Mouse (Mus musculus) lung, postnatal 0 days (tissue): ENCODE measurements at regions not wholly inside any gene's neighbourhood (a gene's known extent, or its start where the extent isn't known, plus 50 kb on each side); places are given as distances from the start of the nearest gene placed in this dataset.

Experiments
- ATAC-seq: fragments of 200-750 bp; cut with Nextera tagmentation; 2 replicates; pipeline ENCODE4 v1.8.0; 2017; ENCODE audit warnings: moderate library complexity
- DNase-seq: peaks from one replicate; pipeline ENCODE4 v3.0.0-alpha.2; 2016; ENCODE audit warnings: low spot score
- H3K27ac ChIP-seq: fragments of 300-500 bp; sonication (generic); 2 replicates; pipeline ENCODE4 v1.5.1; 2014; ENCODE audit warnings: antibody characterized with exemption, mild to moderate bottlenecking, low read length, mixed read lengths
- H3K27me3 ChIP-seq: fragments of 300-500 bp; sonication (generic); replicated peaks from 2 replicates; pipeline ENCODE4 v1.6.1; 2014; ENCODE audit warnings: low read length, mixed read lengths; ENCODE audit not compliant: insufficient read depth
- H3K36me3 ChIP-seq: fragments of 300-500 bp; sonication (generic); 2 replicates; pipeline ENCODE4 v1.6.1; 2014; ENCODE audit warnings: low read length, mixed read lengths; ENCODE audit not compliant: insufficient read depth
- H3K4me1 ChIP-seq: fragments of 300-500 bp; sonication (generic); 2 replicates; pipeline ENCODE4 v1.6.1; 2014; ENCODE audit warnings: antibody characterized with exemption, low read depth, low read length, mixed read lengths; ENCODE audit not compliant: insufficient read depth
- H3K4me2 ChIP-seq: fragments of 300-500 bp; sonication (generic); replicated peaks from 2 replicates; pipeline ENCODE4 v1.6.1; 2014; ENCODE audit warnings: low read depth, mild to moderate bottlenecking, low read length, moderate library complexity, mixed read lengths
- H3K4me3 ChIP-seq: fragments of 300-500 bp; sonication (generic); 2 replicates; pipeline ENCODE4 v1.5.1; 2014; ENCODE audit warnings: low read depth, low read length
- H3K9ac ChIP-seq: fragments of 300-500 bp; sonication (generic); replicated peaks from 2 replicates; pipeline ENCODE4 v1.6.1; 2014; ENCODE audit warnings: low read depth, mild to moderate bottlenecking
- H3K9me3 ChIP-seq: fragments of 300-500 bp; sonication (generic); 2 replicates; pipeline ENCODE4 v1.6.1; 2016; ENCODE audit warnings: low read length, mixed read lengths
- CTCF ChIP-seq: IDR thresholded peaks from 2 replicates; pipeline ENCODE4 v1.5.1; 2016; ENCODE audit warnings: antibody characterized with exemption, mild to moderate bottlenecking
- EP300 ChIP-seq: IDR thresholded peaks from 2 replicates; pipeline ENCODE4 v1.6.1; 2016; ENCODE audit warnings: antibody characterized with exemption, mild to moderate bottlenecking, control low read depth
- WGBS: fragments of 180-500 bp; shearing (Covaris S2); extraction: QIAGEN DNeasy Blood & Tissue Kit; methylation state at CpG from one replicate; pipeline ENCODE4 v1.1.7; 2014; 5-methylcytosine and 5-hydroxymethylcytosine counted together

DNA sequence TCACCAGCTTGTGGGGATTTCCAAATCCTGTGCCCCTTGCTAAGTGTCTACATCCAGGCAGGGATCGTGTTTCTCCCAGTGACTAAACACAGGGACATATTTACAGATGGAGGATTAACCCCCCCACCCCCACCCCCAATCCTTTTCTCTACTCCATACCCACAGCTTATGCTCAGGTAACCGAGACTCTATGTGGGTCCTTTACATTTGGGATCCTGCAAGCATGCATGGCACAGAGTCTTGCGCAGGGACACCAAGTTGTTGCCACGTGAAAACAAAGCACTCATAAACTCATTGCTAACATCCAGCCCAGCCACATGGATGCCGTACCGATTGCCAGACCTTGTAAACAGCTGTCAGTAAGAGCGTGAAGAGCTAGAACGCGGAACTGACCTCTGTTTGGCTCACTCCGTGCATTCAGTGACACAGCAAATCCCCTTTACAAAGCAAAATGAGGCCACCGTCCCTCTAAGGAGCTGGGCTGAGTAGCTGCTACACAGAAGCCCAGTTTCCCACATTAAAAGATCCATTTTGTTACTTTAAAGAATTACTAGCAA is 1204.9 kb upstream of the A1bg start:
- ATAC-seq: peak; percentile 49
- no peaks in the 10 kb centered on the region for H3K36me3 ChIP-seq
- no peaks in the 10 kb centered on the region for H3K9me3 ChIP-seq
- no peak overlapping the region for H3K27ac ChIP-seq
- no peaks in the 10 kb centered on the region for H3K27me3 ChIP-seq
- peak; percentile 49 for DNase-seq
- H3K4me1 ChIP-seq: no peaks in the 10 kb centered on the region
- no peak overlapping the region for H3K4me3 ChIP-seq
- no peak overlapping the region for H3K9ac ChIP-seq
- 40% methylated on average over 11 of the region's 11 CpGs for WGBS
- no peak overlapping the region for H3K4me2 ChIP-seq
- no peak for TF ChIP-seq CTCF
- TF ChIP-seq EP300: no peak

DNA sequence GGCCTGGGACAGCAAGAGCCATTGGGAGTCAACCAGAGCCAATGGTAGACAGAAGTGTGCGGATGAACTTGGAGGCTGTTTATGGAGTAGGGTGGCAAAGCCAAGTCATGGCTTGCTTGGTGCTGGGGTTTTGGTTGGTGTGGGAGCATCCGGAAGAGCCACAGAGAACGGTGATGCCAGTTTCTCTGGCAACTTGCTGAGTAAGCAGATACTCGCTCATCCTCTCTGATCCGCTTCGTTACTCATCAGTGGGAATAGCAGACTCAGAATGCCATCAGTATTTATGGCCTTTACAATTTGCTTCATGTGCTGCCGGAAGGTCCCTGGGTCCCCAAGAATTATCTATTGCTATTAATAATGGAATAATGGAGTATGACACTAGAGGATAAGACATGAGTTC is 1202.9 kb upstream of the A1bg start:
- Histone ChIP-seq H3K27ac (no peak overlapping the region), H3K9me3 (no peaks in the 10 kb centered on the region), H3K4me2 (no peak overlapping the region), H3K27me3 (no peaks in the 10 kb centered on the region), H3K4me1 (no peaks in the 10 kb centered on the region), H3K4me3 (no peak overlapping the region), H3K9ac (no peak overlapping the region), H3K36me3 (no peaks in the 10 kb centered on the region)
- TF ChIP-seq CTCF: no peak
- no peak for TF ChIP-seq EP300
- DNase-seq: no peak
- no peak for ATAC-seq
- 96% methylated on average over 7 of the region's 7 CpGs for WGBS

DNA sequence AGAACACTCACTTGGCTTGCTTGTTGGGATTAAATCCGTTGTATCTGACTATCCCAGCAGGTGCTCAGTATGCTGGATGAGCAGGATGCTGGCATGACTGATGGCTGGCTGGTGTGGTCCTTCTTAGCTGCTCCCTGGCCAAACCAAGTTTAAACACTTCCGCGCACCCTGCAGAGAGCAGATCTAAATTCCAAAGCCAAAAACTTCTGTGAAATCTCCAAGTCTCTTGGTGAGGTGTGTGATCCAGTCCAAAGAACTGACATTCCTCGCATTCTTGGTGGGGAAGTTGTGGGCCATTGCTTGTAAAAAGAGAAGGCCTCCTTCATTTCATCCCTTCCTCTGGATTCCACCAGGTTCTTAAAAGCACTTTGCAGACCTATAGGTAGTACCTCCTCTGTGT is 1200.9 kb upstream of the A1bg start:
- H3K27me3 ChIP-seq: no peaks in the 10 kb centered on the region
- no peak overlapping the region for H3K27ac ChIP-seq
- WGBS: 64% methylated on average over 4 of the region's 4 CpGs
- no peaks in the 10 kb centered on the region for H3K9me3 ChIP-seq
- peaks cover 7% of the 10 kb centered on the region; the same call in 1 of the 2 replicates for H3K4me1 ChIP-seq
- ATAC-seq (no peak), DNase-seq (no peak)
- H3K36me3 ChIP-seq: no peaks in the 10 kb centered on the region
- H3K9ac ChIP-seq: no peak overlapping the region
- TF ChIP-seq EP300 (no peak), CTCF (no peak)
- H3K4me2 ChIP-seq: no peak overlapping the region
- no peak overlapping the region for H3K4me3 ChIP-seq

DNA sequence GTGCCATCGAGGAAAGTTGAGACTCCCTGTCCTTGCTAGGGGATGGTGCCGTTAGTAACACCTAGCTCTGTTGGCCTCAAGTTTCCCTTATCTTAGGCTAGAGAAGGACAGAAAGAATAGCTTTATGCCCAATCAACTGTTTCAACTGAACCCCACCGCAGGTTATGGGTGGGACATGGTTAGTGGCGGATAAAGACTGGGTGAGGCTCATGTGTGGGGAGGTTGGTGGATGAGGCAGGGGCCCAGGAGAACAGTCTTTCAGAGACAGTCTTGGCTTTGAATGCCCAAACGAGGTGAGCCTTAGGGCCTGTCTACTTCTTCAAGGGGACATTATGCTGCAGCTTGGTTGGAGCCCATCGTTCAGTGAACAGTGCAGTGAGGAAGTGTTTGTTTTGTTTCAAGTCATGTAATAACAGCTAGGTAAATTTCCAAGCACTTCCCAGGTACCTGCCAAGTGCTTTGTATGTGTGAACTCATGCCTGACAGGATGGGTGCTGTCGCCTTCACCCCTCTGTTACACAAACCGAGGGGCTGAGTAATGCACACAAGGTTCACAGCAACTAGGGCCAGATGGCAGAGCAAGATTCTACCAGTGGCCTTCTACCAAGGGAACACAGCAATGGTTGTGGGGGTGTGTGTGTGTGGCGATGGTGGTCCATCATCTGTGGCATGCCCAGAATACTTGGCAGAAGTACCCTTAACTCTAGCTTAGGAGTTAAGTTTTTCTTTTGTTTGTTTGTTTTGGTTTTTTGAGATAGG is 1199.6 kb upstream of the A1bg start:
- DNase-seq (no peak), ATAC-seq (no peak)

DNA sequence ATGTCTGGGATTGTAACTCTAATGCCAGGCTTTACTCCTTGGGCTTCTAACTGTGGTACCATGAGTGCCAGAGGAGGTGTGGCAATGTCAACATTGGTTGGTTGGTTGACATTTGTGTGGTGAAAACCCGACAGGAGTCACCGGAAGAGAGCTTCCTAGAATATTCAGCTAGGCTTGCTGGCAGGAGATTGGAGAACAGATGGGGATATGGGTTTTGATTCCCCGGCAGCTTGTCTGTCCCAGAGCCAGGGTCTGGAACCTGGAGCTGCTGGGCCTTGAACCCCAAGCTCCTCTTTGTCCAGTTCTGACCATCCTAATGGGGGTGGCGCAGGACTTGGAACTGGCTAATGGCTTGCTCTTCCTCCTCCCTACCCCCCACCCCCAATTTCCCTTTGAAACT is 1198.9 kb upstream of the A1bg start:
- no peak overlapping the region for H3K9ac ChIP-seq
- WGBS: 81% methylated on average over 4 of the region's 4 CpGs

More for the DNA sequence above, 1199.6 kb upstream of the A1bg start:
- TF ChIP-seq CTCF (no peak), EP300 (no peak)
- no peaks in the 10 kb centered on the region for H3K9me3 ChIP-seq
- no peaks in the 10 kb centered on the region for H3K27me3 ChIP-seq
- H3K27ac ChIP-seq: no peak overlapping the region
- H3K4me1 ChIP-seq: peaks cover 7% of the 10 kb centered on the region; the same call in 1 of the 2 replicates
- no peak overlapping the region for H3K4me3 ChIP-seq
- no peak overlapping the region for H3K4me2 ChIP-seq
- WGBS: 85% methylated on average over 9 of the region's 9 CpGs
- no peak overlapping the region for H3K9ac ChIP-seq
- H3K36me3 ChIP-seq: no peaks in the 10 kb centered on the region

DNA sequence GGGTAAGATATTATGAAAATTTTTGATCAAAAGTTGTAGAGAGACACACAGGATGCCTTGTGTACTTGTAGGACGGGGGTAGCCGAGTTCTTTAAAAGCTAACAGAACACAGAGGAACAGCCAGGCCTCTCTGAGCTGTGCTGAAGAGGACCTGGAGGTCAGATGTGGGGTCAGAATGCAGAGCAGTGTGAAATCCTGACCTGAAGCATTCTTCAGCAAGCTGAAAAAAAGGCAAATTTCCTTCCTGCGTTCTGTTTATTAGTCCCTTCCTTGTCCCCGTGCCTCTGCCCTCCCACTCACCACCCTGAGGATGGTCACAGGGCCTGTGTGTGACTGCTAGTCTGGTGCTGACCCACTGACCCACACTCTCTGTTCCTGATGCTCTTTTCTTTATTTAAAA is 1197.9 kb upstream of the A1bg start:
- peaks cover 7% of the 10 kb centered on the region; the same call in 1 of the 2 replicates for H3K4me1 ChIP-seq
- no peaks in the 10 kb centered on the region for H3K27me3 ChIP-seq
- H3K27ac ChIP-seq: no peak overlapping the region
- 31% methylated on average over 4 of the region's 4 CpGs for WGBS
- H3K4me2 ChIP-seq: no peak overlapping the region
- H3K9me3 ChIP-seq: no peaks in the 10 kb centered on the region
- H3K9ac ChIP-seq: no peak overlapping the region
- ATAC-seq: no peak
- no peaks in the 10 kb centered on the region for H3K36me3 ChIP-seq
- no peak overlapping the region for H3K4me3 ChIP-seq
- TF ChIP-seq CTCF: no peak
- no peak for TF ChIP-seq EP300
- DNase-seq: no peak

More for the DNA sequence above, 1198.9 kb upstream of the A1bg start:
- Histone ChIP-seq H3K4me2 (no peak overlapping the region), H3K9me3 (no peaks in the 10 kb centered on the region), H3K27ac (no peak overlapping the region), H3K27me3 (no peaks in the 10 kb centered on the region), H3K4me3 (no peak overlapping the region), H3K36me3 (no peaks in the 10 kb centered on the region), H3K4me1 (peaks cover 7% of the 10 kb centered on the region; the same call in 1 of the 2 replicates)
- DNase-seq: no peak
- TF ChIP-seq EP300 (no peak), CTCF (no peak)
- no peak for ATAC-seq
